8 mouse cellular contexts compared by ENCODE assay signal in genomic region chr6:42372816-42373547, GRCm38 (mm10). TPM values are rescaled to one million over a fixed set of nuclear protein-coding genes. Genes with fewer than 3 reads are reported as not detected.
DNase-seq lines count a peak whose midpoint lies in the region; ATAC-seq lines count a peak whose summit lies in the region.

TSS of gene Epha1 (minus strand) at chr6:42373268.

- WGBS in embryonic facial prominence, embryonic 13.5 days = under 1% methylated on average over 36 of the region's 36 CpGs
- WGBS in hindbrain, embryonic 11.5 days = under 1% methylated on average over 30 of the region's 36 CpGs
- WGBS in limb, embryonic 12.5 days = under 1% methylated on average over 36 of the region's 36 CpGs
- 1% methylated on average over 36 of the region's 36 CpGs for WGBS in midbrain, embryonic 11.5 days

- intact Hi-C loops in left cerebral cortex, postnatal 14 days (cut with DNase I) = no loop called here

- H3K27me3 ChIP-seq in embryonic facial prominence, embryonic 13.5 days = no peaks in the 10 kb centered on the region
- H3K27me3 ChIP-seq in hindbrain, embryonic 11.5 days (ENCODE audit: control insufficient read depth, insufficient read depth, low read length) = no peaks in the 10 kb centered on the region; the same call in none of the 2 replicates
- H3K27me3 ChIP-seq in limb, embryonic 12.5 days = no peaks in the 10 kb centered on the region
- peaks cover 13% of the 10 kb centered on the region for H3K27me3 ChIP-seq in midbrain, embryonic 11.5 days (ENCODE audit: control insufficient read depth, insufficient read depth, low read length)

- peak within 1 kb of the TSS; percentile 91 for H3K4me2 ChIP-seq in embryonic facial prominence, embryonic 13.5 days
- peak within 1 kb of the TSS; percentile 89 for H3K4me2 ChIP-seq in hindbrain, embryonic 11.5 days (replicated peaks; ENCODE audit: low read depth, low read length)
- H3K4me2 ChIP-seq in limb, embryonic 12.5 days = peak within 1 kb of the TSS; percentile 92
- H3K4me2 ChIP-seq in midbrain, embryonic 11.5 days = peak within 1 kb of the TSS; percentile 91

- DNase-seq in left cerebral cortex, postnatal 14 days (ENCODE audit: low spot score in 2 of 2) = peak; percentile 58 to 62
- DNase-seq in left cerebral cortex, adult 9 months (ENCODE audit: low spot score in 2 of 2) = no peak
- DNase-seq in adrenal gland, postnatal 36 days = peak; percentile 66 to 69
- peak; percentile 70 for DNase-seq in hindbrain, embryonic 11.5 days (ENCODE audit: low spot score)
- peak; percentile 94 for DNase-seq in midbrain, embryonic 11.5 days (ENCODE audit: low spot score, missing footprints)
- peak; percentile 79 for DNase-seq in testis, postnatal 10 days (ENCODE audit: low spot score)

- peak within 1 kb of the TSS; percentile 64 for H3K27ac ChIP-seq in embryonic facial prominence, embryonic 13.5 days
- H3K27ac ChIP-seq in hindbrain, embryonic 11.5 days (ENCODE audit: low read depth, low read length) = no peak within 1 kb of the TSS
- H3K27ac ChIP-seq in limb, embryonic 12.5 days = no peak within 1 kb of the TSS
- H3K27ac ChIP-seq in midbrain, embryonic 11.5 days (ENCODE audit: low read depth, low read length) = no peak within 1 kb of the TSS

- H3K4me1 ChIP-seq in embryonic facial prominence, embryonic 13.5 days = peaks cover 21% of the 10 kb centered on the region
- H3K4me1 ChIP-seq in hindbrain, embryonic 11.5 days (replicated peaks; ENCODE audit: control insufficient read depth, insufficient read depth, low read length) = peaks cover 4% of the 10 kb centered on the region; the same call in 1 of the 2 replicates
- peaks cover 22% of the 10 kb centered on the region for H3K4me1 ChIP-seq in limb, embryonic 12.5 days (replicated peaks)
- peaks cover 13% of the 10 kb centered on the region for H3K4me1 ChIP-seq in midbrain, embryonic 11.5 days (ENCODE audit: control insufficient read depth, insufficient read depth, low read length)

- H3K4me3 ChIP-seq in embryonic facial prominence, embryonic 13.5 days = peak within 1 kb of the TSS; percentile 63
- peak within 1 kb of the TSS; percentile 44 for H3K4me3 ChIP-seq in hindbrain, embryonic 11.5 days (ENCODE audit: low read depth, low read length)
- peak within 1 kb of the TSS; percentile 67 for H3K4me3 ChIP-seq in limb, embryonic 12.5 days (replicated peaks)
- peak within 1 kb of the TSS; percentile 46 for H3K4me3 ChIP-seq in midbrain, embryonic 11.5 days (ENCODE audit: low read depth, low read length)

- H3K9ac ChIP-seq in embryonic facial prominence, embryonic 13.5 days = peak within 1 kb of the TSS; percentile 76
- peak within 1 kb of the TSS; percentile 38 for H3K9ac ChIP-seq in hindbrain, embryonic 11.5 days (ENCODE audit: low read depth, low read length)
- H3K9ac ChIP-seq in limb, embryonic 12.5 days (replicated peaks) = peak within 1 kb of the TSS; percentile 63
- peak within 1 kb of the TSS; percentile 45 for H3K9ac ChIP-seq in midbrain, embryonic 11.5 days (ENCODE audit: low read length)

- no peaks in the 10 kb centered on the region for H3K36me3 ChIP-seq in embryonic facial prominence, embryonic 13.5 days
- no peaks in the 10 kb centered on the region for H3K36me3 ChIP-seq in hindbrain, embryonic 11.5 days (ENCODE audit: control insufficient read depth, insufficient read depth, low read length)
- H3K36me3 ChIP-seq in limb, embryonic 12.5 days = no peaks in the 10 kb centered on the region
- H3K36me3 ChIP-seq in midbrain, embryonic 11.5 days (ENCODE audit: control insufficient read depth, insufficient read depth, low read length) = no peaks in the 10 kb centered on the region

- H3K9me3 ChIP-seq in embryonic facial prominence, embryonic 13.5 days = no peaks in the 10 kb centered on the region
- no peaks in the 10 kb centered on the region for H3K9me3 ChIP-seq in hindbrain, embryonic 11.5 days (ENCODE audit: control insufficient read depth, low read length)
- no peaks in the 10 kb centered on the region for H3K9me3 ChIP-seq in limb, embryonic 12.5 days
- no peaks in the 10 kb centered on the region for H3K9me3 ChIP-seq in midbrain, embryonic 11.5 days (ENCODE audit: control insufficient read depth, low read length)

- peak; percentile 60 for ATAC-seq in embryonic facial prominence, embryonic 13.5 days (ENCODE audit: insufficient number of reproducible peaks, insufficient read depth, low FRiP score, low TSS enrichment, low read depth)
- ATAC-seq in hindbrain, embryonic 11.5 days (ENCODE audit: low FRiP score) = peak; percentile 85
- ATAC-seq in limb, embryonic 12.5 days (ENCODE audit: insufficient number of reproducible peaks, insufficient read depth, low FRiP score, low TSS enrichment, low read depth) = peak; percentile 74; the same call in 1 of the 2 replicates
- peak; percentile 79 for ATAC-seq in midbrain, embryonic 11.5 days (ENCODE audit: low FRiP score)

RNA-seq across cellular contexts. Expression of gene Epha1, which starts in this region (rescaled TPM):
- under 1 TPM; 0.22 to 0.34 TPM for total RNA-seq in left cerebral cortex, postnatal 14 days (2021)
- under 1 TPM; 0.46 to 0.49 TPM for total RNA-seq in adrenal gland, postnatal 36 days (2021)
- polyA plus RNA-seq in embryonic facial prominence, embryonic 13.5 days (2015; fragmentation: Nextera tagmentation; extraction: Ambion mirVana) = 10.5 and 10.8 TPM in 2 replicates
- polyA plus RNA-seq in hindbrain, embryonic 11.5 days (2014; fragmentation: Nextera tagmentation; extraction: Ambion mirVana) = 0.43 and 1.3 TPM in 2 replicates
- 7.8 and 9.0 TPM in 2 replicates for polyA plus RNA-seq in limb, embryonic 12.5 days (2016; fragmentation: Nextera tagmentation; extraction: Ambion mirVana)
- polyA plus RNA-seq in midbrain, embryonic 11.5 days (2014; fragmentation: Nextera tagmentation; extraction: Ambion mirVana) = 0.30 and 0.66 TPM in 2 replicates

Comparison
In these comparisons a context has a peak if more than half of its experiments do, and no peak if none do; other contexts are left out.
1. Peak in DNase-seq in left cerebral cortex, postnatal 14 days; RNA of the gene not detected or under 1 TPM.
2. Peak in DNase-seq in adrenal gland, postnatal 36 days; RNA of the gene not detected or under 1 TPM.
3. Peak in DNase-seq, ATAC-seq, H3K4me3 ChIP-seq, H3K9ac ChIP-seq and H3K4me2 ChIP-seq in midbrain, embryonic 11.5 days; RNA of the gene not detected or under 1 TPM.
4. DNase-seq: peak in hindbrain, embryonic 11.5 days (single experiment) and testis, postnatal 10 days (single experiment); none in left cerebral cortex, adult 9 months (0 of 2).
5. Peak in every context shown above with its lines, with median percentiles within 50 percentile points of each other: ATAC-seq, H3K4me2 ChIP-seq, H3K4me3 ChIP-seq and H3K9ac ChIP-seq.